Mouse (Mus musculus): ENCODE measurements around the gene Tbc1d19. TPM values are rescaled to one million over a fixed set of nuclear protein-coding genes. Genes with fewer than 3 reads are reported as not detected.

Tbc1d19 gene
- polyA plus RNA-seq (2016; fragmentation: Nextera tagmentation; extraction: Ambion mirVana), result 50.0 and 55.3 TPM in 2 replicates

DNA sequence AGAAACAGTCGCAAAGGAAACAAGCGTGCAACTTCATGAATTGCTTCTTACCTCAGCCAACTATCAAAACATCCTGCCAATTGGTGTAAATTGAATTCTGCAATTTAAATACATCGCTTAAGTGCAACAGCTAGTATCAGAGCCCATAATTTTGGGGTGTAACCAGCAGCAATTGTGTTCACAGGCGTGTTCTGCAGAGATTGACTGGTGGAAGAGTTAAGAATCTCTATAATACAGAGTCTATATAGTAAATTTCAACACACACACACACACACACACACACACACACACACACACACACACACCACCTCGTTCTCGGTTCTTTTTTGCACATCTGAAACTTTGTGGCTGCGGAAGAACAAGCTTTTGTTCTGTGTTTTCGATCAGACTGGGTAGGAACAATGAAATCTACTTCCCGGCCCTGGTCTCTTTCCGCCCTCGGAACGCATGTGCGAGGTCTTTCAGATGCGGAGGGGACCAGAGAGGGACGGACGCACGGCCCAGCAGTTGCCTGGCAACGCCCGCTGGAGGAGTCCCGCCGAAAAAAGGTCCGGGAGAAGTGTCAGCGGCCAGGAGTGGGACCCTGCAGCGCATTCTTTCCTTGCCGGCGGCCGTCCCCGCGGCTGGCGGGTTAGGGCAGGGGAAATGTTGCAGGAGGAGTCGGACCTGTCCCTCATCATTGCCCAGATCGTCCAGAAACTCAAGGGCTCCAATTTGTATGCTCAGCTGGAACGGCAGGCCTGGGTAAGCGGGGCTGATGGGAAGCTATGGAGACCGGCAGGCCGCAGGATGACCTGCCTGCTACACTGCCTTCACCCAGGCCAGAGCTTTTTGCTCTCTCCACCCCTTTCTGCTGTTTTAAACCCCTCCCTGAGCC, at the start of gene Tbc1d19:
Gene Tbc1d19 (plus strand): TSS at position 492 of the 877 bp plus-strand sequence.
- no peaks in the 10 kb centered on the region for H3K36me3 ChIP-seq
- 8% methylated on average over 36 of the region's 36 CpGs for WGBS
- peak within 1 kb of the TSS; percentile 73 for H3K4me3 ChIP-seq
- H3K4me2 ChIP-seq (replicated peaks), result peak within 1 kb of the TSS; percentile 66
- no peaks in the 10 kb centered on the region for H3K27me3 ChIP-seq
- H3K9ac ChIP-seq, result peak within 1 kb of the TSS; percentile 70
- H3K4me1 ChIP-seq, result 0 out of 2 replicates have a peak, but pooled peaks cover 5% of the 10 kb centered on the region
- ATAC-seq (ENCODE audit: insufficient number of reproducible peaks, insufficient read depth, low FRiP score, low TSS enrichment), result peak; percentile 98
- no peak within 1 kb of the TSS for H3K27ac ChIP-seq
- H3K9me3 ChIP-seq, result no peaks in the 10 kb centered on the region

DNA sequence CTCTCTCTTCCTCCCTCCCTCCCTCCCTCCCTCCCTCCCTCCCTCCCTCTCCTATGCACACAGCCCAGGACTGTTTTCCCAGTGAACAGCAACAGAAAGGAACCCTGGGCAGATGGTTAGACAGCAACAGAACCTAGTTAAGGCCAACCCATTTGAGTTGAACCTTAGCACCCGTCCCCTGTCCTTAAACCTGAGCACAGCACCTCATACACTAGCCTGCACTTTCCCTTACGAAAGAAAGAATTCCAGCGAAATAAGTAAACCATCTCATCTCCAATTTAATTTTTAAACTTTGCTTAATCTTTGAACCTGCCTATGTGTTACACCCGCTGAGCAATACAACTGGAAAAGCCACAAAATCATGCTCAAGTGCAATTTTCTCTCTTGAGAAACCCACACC, 49.5 kb upstream of the Tbc1d19 start:
- no peak overlapping the region for H3K9ac ChIP-seq
- H3K4me3 ChIP-seq, result no peak overlapping the region
- H3K9me3 ChIP-seq, result no peaks in the 10 kb centered on the region
- no peaks in the 10 kb centered on the region for H3K4me1 ChIP-seq
- 86% methylated on average over 4 of the region's 4 CpGs for WGBS
- no peak overlapping the region for H3K4me2 ChIP-seq (replicated peaks)
- no peaks in the 10 kb centered on the region for H3K27me3 ChIP-seq
- H3K27ac ChIP-seq, result no peak overlapping the region
- no peaks in the 10 kb centered on the region for H3K36me3 ChIP-seq
- no peak for ATAC-seq (ENCODE audit: insufficient number of reproducible peaks, insufficient read depth, low FRiP score, low TSS enrichment)

DNA sequence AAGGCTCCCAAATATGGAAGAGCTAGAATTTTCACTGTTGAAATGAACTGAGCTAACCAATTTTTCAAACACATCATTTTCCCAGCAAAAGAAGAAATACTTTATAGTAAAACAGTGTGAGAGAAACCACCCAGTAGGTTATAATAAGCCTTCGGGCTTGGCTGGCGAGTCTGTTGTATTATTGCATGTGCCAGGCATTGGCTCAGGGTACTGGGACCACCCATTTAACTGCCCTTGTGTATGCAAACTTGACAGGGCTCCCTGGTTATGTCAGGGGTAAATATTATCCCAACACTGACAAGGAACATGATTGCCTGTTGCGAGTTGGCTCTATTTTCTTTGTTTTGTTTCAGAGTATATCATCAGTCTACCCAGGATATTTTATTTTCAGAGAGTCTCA, 48.5 kb upstream of the Tbc1d19 start:
- ATAC-seq (ENCODE audit: insufficient number of reproducible peaks, insufficient read depth, low FRiP score, low TSS enrichment), result no peak
- H3K4me1 ChIP-seq, result no peaks in the 10 kb centered on the region

GRCm38 (mm10) chr5:53761346-53761745, 48.1 kb upstream of the Tbc1d19 start:
- no peak overlapping the region for H3K9ac ChIP-seq
- H3K4me3 ChIP-seq, result no peak overlapping the region
- no peak for ATAC-seq (ENCODE audit: insufficient number of reproducible peaks, insufficient read depth, low FRiP score, low TSS enrichment)
- H3K36me3 ChIP-seq, result no peaks in the 10 kb centered on the region
- no peak overlapping the region for H3K27ac ChIP-seq
- no peaks in the 10 kb centered on the region for H3K4me1 ChIP-seq
- no peaks in the 10 kb centered on the region for H3K9me3 ChIP-seq
- H3K27me3 ChIP-seq, result no peaks in the 10 kb centered on the region
- H3K4me2 ChIP-seq (replicated peaks), result no peak overlapping the region
- 86% methylated on average over 3 of the region's 3 CpGs for WGBS

More for the DNA sequence above, 48.5 kb upstream of the Tbc1d19 start:
- Histone ChIP-seq H3K27me3 (no peaks in the 10 kb centered on the region), H3K4me3 (no peak overlapping the region), H3K9ac (no peak overlapping the region), H3K4me2 (replicated peaks) (no peak overlapping the region), H3K36me3 (no peaks in the 10 kb centered on the region), H3K27ac (no peak overlapping the region), H3K9me3 (no peaks in the 10 kb centered on the region)
- WGBS, result 87% methylated on average over 3 of the region's 3 CpGs

- no peak for ATAC-seq (ENCODE audit: insufficient number of reproducible peaks, insufficient read depth, low FRiP score, low TSS enrichment)
- H3K27me3 ChIP-seq, result no peaks in the 10 kb centered on the region
- 59% methylated on average over 12 of the region's 12 CpGs for WGBS
These were observed 24.4 kb upstream of the Tbc1d19 start for GRCm38 (mm10) chr5:53784818-53785520.

GRCm38 (mm10) chr5:53801379-53801778, 8.0 kb upstream of the Tbc1d19 start:
- H3K27me3 ChIP-seq, result no peaks in the 10 kb centered on the region
- H3K9me3 ChIP-seq, result no peaks in the 10 kb centered on the region
- H3K9ac ChIP-seq, result no peak overlapping the region
- H3K36me3 ChIP-seq, result no peaks in the 10 kb centered on the region
- no peak overlapping the region for H3K27ac ChIP-seq
- 65% methylated on average over 2 of the region's 2 CpGs for WGBS
- H3K4me1 ChIP-seq, result no peaks in the 10 kb centered on the region
- no peak for ATAC-seq (ENCODE audit: insufficient number of reproducible peaks, insufficient read depth, low FRiP score, low TSS enrichment)
- no peak overlapping the region for H3K4me3 ChIP-seq
- no peak overlapping the region for H3K4me2 ChIP-seq (replicated peaks)

More at GRCm38 (mm10) chr5:53784818-53785520, 24.4 kb upstream of the Tbc1d19 start:
- no peak overlapping the region for H3K4me3 ChIP-seq
- H3K9ac ChIP-seq, result no peak overlapping the region
- H3K36me3 ChIP-seq, result no peaks in the 10 kb centered on the region
- no peaks in the 10 kb centered on the region for H3K4me1 ChIP-seq
- no peaks in the 10 kb centered on the region for H3K9me3 ChIP-seq
- H3K4me2 ChIP-seq (replicated peaks), result no peak overlapping the region
- no peak overlapping the region for H3K27ac ChIP-seq

DNA sequence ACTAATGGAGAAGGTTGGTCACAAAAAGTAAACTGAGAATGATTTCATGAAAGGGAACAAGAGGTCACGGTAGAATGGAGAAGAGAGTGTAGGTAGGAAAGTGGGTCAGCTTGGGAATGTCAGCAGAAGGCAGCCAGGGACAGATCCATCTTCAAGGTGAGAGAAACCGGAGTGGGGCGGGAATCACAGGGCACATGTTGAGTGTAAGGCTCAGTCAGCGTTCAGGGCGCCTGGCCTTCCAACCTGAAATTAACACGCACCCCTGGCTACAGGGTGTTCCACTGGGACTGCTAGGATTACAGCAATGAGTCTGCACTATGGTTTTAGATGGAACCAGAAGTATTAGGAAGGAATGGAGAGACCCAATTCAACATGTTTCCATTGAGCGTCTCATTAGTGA, 10.3 kb downstream of the Tbc1d19 start:
- H3K36me3 ChIP-seq, result no peaks in the 10 kb centered on the region
- 90% methylated on average over 7 of the region's 7 CpGs for WGBS
- H3K27ac ChIP-seq, result no peak overlapping the region
- H3K4me2 ChIP-seq (replicated peaks), result no peak overlapping the region
- H3K9me3 ChIP-seq, result no peaks in the 10 kb centered on the region
- H3K27me3 ChIP-seq, result no peaks in the 10 kb centered on the region
- ATAC-seq (ENCODE audit: insufficient number of reproducible peaks, insufficient read depth, low FRiP score, low TSS enrichment), result no peak
- H3K4me1 ChIP-seq, result no peaks in the 10 kb centered on the region
- no peak overlapping the region for H3K9ac ChIP-seq
- no peak overlapping the region for H3K4me3 ChIP-seq

- no peaks in the 10 kb centered on the region for H3K27me3 ChIP-seq
These were observed 16.5 kb downstream of the Tbc1d19 start for GRCm38 (mm10) chr5:53825886-53826285.

DNA sequence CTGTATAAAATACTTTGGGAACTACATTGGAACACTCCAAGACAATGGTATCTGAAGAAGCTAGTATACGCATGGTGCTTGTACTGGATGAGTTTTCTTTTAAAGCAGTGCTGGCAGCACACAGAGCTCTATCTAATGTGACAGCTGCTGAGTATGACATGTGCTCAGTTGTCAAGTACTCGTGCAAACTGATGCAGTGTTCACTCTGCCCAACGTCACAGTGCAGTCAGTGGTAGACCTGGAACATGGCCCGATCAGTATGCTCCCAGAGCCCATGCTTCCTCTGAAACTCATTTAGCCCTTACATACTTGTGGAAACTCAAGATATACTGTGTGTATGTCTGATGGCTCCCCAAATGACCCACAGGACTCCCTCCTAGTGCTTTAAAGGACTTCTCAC, 25.1 kb downstream of the Tbc1d19 start:
- Histone ChIP-seq H3K36me3 (peaks cover 4% of the 10 kb centered on the region; the same call in 1 of the 2 replicates), H3K4me1 (no peaks in the 10 kb centered on the region), H3K27me3 (no peaks in the 10 kb centered on the region), H3K4me3 (no peak overlapping the region), H3K9ac (no peak overlapping the region), H3K27ac (no peak overlapping the region), H3K4me2 (replicated peaks) (no peak overlapping the region), H3K9me3 (no peaks in the 10 kb centered on the region)
- no peak for ATAC-seq (ENCODE audit: insufficient number of reproducible peaks, insufficient read depth, low FRiP score, low TSS enrichment)
- WGBS, result 88% methylated on average over 4 of the region's 4 CpGs

More at GRCm38 (mm10) chr5:53825886-53826285, 16.5 kb downstream of the Tbc1d19 start:
- Histone ChIP-seq H3K4me1 (no peaks in the 10 kb centered on the region), H3K9me3 (no peaks in the 10 kb centered on the region), H3K9ac (no peak overlapping the region), H3K4me2 (replicated peaks) (no peak overlapping the region), H3K4me3 (no peak overlapping the region), H3K27ac (no peak overlapping the region), H3K36me3 (peaks cover 4% of the 10 kb centered on the region; the same call in 1 of the 2 replicates)
- no peak for ATAC-seq (ENCODE audit: insufficient number of reproducible peaks, insufficient read depth, low FRiP score, low TSS enrichment)
- 72% methylated on average over 7 of the region's 7 CpGs for WGBS

GRCm38 (mm10) chr5:53841256-53841655, 31.9 kb downstream of the Tbc1d19 start:
- Histone ChIP-seq H3K27me3 (no peaks in the 10 kb centered on the region), H3K27ac (no peak overlapping the region), H3K4me2 (replicated peaks) (no peak overlapping the region), H3K9me3 (no peaks in the 10 kb centered on the region), H3K4me3 (no peak overlapping the region), H3K36me3 (peaks cover 3% of the 10 kb centered on the region; the same call in 1 of the 2 replicates), H3K9ac (no peak overlapping the region), H3K4me1 (no peaks in the 10 kb centered on the region)
- ATAC-seq (ENCODE audit: insufficient number of reproducible peaks, insufficient read depth, low FRiP score, low TSS enrichment), result no peak
- 78% methylated on average over 5 of the region's 5 CpGs for WGBS

GRCm38 (mm10) chr5:53848294-53848942, 39.0 kb downstream of the Tbc1d19 start:
- H3K4me3 ChIP-seq, result no peak overlapping the region
- H3K27me3 ChIP-seq, result no peaks in the 10 kb centered on the region
- no peak overlapping the region for H3K27ac ChIP-seq
- peaks cover 13% of the 10 kb centered on the region for H3K36me3 ChIP-seq
- H3K9ac ChIP-seq, result no peak overlapping the region
- no peaks in the 10 kb centered on the region for H3K4me1 ChIP-seq
- no peak overlapping the region for H3K4me2 ChIP-seq (replicated peaks)
- no peaks in the 10 kb centered on the region for H3K9me3 ChIP-seq
- no peak for ATAC-seq (ENCODE audit: insufficient number of reproducible peaks, insufficient read depth, low FRiP score, low TSS enrichment)
- WGBS, result 79% methylated on average over 2 of the region's 2 CpGs

Data from embryonic facial prominence, embryonic 12.5 days (tissue).